Mouse (Mus musculus): ENCODE data around the gene Mthfsl. TPM values are rescaled to one million over a fixed set of nuclear protein-coding genes. Genes with fewer than 3 reads are reported as not detected.
"Not testable (repeated sequence)": the region's sequence is repeated elsewhere in the genome, so short reads cannot be mapped to it uniquely, and the experiment has no call there.

Gene Mthfsl
- polyA plus RNA-seq, 1 experiment, result not detected

DNA sequence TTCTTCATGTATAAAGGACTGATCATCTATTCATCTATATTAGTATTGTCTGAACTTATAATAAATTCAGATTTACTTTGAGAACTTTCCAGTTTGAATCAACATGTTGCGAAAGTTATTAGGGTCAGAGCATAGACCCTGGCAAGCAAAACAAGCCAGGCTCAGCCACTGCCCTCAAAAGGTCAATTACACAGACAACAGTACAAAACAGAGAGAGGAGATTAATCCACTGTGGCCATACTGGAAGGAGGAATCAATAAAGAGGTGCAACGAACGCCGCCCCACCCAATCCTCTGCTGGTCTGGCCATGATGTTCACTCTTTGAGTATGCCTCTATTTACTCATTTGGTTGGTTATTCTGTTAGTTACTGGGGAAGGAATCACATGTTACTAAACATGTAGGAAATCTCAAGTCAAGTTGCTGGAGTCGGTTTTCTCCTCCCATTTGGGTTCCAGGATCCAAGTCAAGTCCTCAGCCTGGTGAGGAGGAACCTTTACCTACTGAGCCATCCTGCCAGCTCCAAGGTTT is 9.1 kb downstream of the Mthfsl start:
- not testable (repeated sequence) for H3K4me3 ChIP-seq (ENCODE audit: insufficient read depth, low read depth, low read length); H3K4me1 ChIP-seq (ENCODE audit: control insufficient read depth, insufficient read depth, low read length); H3K27ac ChIP-seq (ENCODE audit: insufficient read depth, low read depth, low read length)
- 91% methylated on average over 4 of the region's 5 CpGs for WGBS

GRCm38 (mm10) chr9:88710439-88710838 is 9.7 kb downstream of the Mthfsl start:
- WGBS, result 85% methylated on average over 2 of the region's 2 CpGs
- H3K4me1 ChIP-seq (ENCODE audit: control insufficient read depth, insufficient read depth, low read length); H3K4me3 ChIP-seq (ENCODE audit: insufficient read depth, low read depth, low read length); H3K27ac ChIP-seq (ENCODE audit: insufficient read depth, low read depth, low read length): not testable (repeated sequence)

DNA sequence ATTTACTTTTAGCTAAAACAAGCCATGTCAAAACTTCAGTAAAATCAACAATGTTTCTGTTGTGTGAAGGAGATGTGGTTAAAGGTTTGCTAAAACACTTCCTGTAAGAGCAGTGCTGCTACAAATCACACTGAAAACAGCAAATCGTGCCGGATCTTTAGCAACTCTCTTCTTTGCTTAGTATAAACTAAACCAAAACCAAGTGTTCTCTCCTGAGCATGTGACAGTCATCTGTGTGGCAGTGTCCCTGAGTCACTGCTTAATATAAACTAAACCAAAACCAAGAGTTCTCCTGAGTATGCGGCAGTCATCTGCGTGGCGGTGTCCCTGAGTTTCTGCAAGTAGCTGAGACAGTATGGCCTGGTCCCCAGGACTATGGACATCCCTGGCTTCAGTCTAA is 10.3 kb downstream of the Mthfsl start:
- H3K4me1 ChIP-seq (ENCODE audit: control insufficient read depth, insufficient read depth, low read length); H3K27ac ChIP-seq (ENCODE audit: insufficient read depth, low read depth, low read length); H3K4me3 ChIP-seq (ENCODE audit: insufficient read depth, low read depth, low read length): not testable (repeated sequence)
- WGBS, result 90% methylated on average over 5 of the region's 5 CpGs

DNA sequence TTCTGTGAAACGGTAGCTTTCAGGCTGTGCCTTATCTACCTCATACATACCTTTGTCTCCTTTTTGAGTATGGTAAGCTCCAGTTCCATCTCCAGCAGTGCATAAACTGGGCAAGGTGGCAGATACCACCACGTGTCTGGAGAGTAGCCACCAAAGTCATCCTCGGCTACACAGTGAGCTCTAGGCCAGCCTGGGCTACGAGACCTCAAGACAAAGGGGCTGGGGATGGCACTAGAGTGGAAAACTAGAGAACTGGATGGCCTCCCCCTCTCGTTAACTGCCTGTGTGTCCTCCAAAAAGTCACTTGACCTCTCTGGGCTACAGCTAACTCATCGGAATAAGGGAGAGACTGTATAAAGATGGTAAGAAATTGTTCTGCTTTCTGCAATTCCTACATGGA is 10.8 kb downstream of the Mthfsl start:
- Histone ChIP-seq H3K4me1 (ENCODE audit: control insufficient read depth, insufficient read depth, low read length) (no peaks in the 10 kb centered on the region), H3K4me3 (ENCODE audit: insufficient read depth, low read depth, low read length) (no peak overlapping the region), H3K27ac (ENCODE audit: insufficient read depth, low read depth, low read length) (no peak overlapping the region)
- TF ChIP-seq POLR2A (IDR thresholded peaks at IDR 0.05; ENCODE audit: insufficient read depth, low read depth, low read length), result no peak
- TF ChIP-seq CTCF (IDR thresholded peaks at IDR 0.05; ENCODE audit: insufficient read depth, low read depth, low read length), result no peak
- WGBS, result 88% methylated on average over 6 of the region's 6 CpGs

DNA sequence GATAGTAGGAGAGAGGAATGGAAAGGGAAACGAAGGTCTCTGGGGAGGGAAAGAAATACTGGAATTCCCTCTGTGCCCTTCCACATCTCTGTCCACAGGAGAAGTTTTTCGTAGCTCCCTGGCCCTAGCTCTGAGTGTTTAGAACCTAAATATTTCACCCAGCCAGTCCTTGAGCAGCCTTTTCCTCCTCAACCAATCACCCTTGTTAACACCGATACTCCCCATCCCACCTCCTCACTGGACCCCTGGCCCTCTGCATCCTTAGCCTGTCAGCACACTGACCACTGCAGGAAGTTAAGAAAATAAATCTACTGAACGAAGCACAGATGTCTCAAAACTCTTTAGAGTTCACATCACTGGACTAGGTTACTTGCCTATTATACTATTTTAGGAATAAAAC is 13.4 kb downstream of the Mthfsl start:
- H3K27ac ChIP-seq (ENCODE audit: insufficient read depth, low read depth, low read length), result no peak overlapping the region
- 85% methylated on average over 4 of the region's 4 CpGs for WGBS
- H3K4me1 ChIP-seq (ENCODE audit: control insufficient read depth, insufficient read depth, low read length), result no peaks in the 10 kb centered on the region
- TF ChIP-seq CTCF (IDR thresholded peaks at IDR 0.05; ENCODE audit: insufficient read depth, low read depth, low read length), result no peak
- TF ChIP-seq POLR2A (IDR thresholded peaks at IDR 0.05; ENCODE audit: insufficient read depth, low read depth, low read length), result no peak
- no peak overlapping the region for H3K4me3 ChIP-seq (ENCODE audit: insufficient read depth, low read depth, low read length)

DNA sequence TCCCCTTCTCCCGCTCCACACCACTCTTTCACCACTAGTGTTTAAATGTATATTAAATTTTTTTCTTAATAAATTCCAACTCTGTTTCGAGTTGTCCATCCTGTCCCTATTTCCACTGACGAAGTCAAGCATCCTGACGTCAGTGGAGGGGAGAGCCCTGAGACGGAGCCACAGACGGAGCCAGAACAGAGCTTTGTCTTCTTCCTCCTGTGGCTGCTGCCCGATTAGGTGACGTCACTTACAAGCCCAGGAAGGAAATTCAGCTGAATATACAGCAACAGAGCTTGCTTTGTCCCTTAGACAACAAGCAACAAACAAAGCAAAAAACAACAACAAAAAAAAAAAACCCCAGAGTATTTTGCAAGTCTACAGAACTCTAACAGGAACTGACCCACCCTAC is 14.9 kb downstream of the Mthfsl start:
- not testable (repeated sequence) for H3K4me3 ChIP-seq (ENCODE audit: insufficient read depth, low read depth, low read length); H3K4me1 ChIP-seq (ENCODE audit: control insufficient read depth, insufficient read depth, low read length); H3K27ac ChIP-seq (ENCODE audit: insufficient read depth, low read depth, low read length)
- WGBS, result 47% methylated on average over 8 of the region's 8 CpGs

GRCm38 (mm10) chr9:88698746-88699145 is 21.4 kb downstream of the Mthfsl start:
- H3K4me3 ChIP-seq (ENCODE audit: insufficient read depth, low read depth, low read length); H3K27ac ChIP-seq (ENCODE audit: insufficient read depth, low read depth, low read length); H3K4me1 ChIP-seq (ENCODE audit: control insufficient read depth, insufficient read depth, low read length): not testable (repeated sequence)
- no CpG with 5 or more reads among the region's 2 CpGs for WGBS

DNA sequence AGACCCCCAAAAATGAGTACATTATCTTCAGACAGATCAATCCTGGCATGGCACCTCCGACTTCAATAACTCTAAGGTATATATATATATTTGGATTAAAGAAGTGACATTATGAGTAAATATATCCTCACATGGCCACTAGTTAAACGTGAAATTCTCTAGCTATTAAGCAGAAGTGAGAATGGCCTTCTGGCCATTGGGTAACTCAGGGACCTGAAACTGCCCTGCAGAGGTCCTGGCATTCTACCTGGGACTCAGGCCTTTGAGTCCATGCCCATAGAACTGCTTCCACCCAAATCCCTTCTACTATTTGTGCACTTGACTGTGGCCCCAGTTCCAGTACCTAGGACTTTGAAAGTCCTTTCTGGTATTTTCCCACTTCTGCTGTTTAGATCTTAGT is 28.8 kb downstream of the Mthfsl start:
- H3K4me1 ChIP-seq (ENCODE audit: control insufficient read depth, insufficient read depth, low read length); H3K27ac ChIP-seq (ENCODE audit: insufficient read depth, low read depth, low read length); H3K4me3 ChIP-seq (ENCODE audit: insufficient read depth, low read depth, low read length): not testable (repeated sequence)
- 85% methylated on average over 2 of the region's 2 CpGs for WGBS

- 89% methylated on average over 3 of the region's 3 CpGs for WGBS
- H3K27ac ChIP-seq (ENCODE audit: insufficient read depth, low read depth, low read length); H3K4me3 ChIP-seq (ENCODE audit: insufficient read depth, low read depth, low read length); H3K4me1 ChIP-seq (ENCODE audit: control insufficient read depth, insufficient read depth, low read length): not testable (repeated sequence)
These were observed 30.6 kb downstream of the Mthfsl start for GRCm38 (mm10) chr9:88689451-88689850.

DNA sequence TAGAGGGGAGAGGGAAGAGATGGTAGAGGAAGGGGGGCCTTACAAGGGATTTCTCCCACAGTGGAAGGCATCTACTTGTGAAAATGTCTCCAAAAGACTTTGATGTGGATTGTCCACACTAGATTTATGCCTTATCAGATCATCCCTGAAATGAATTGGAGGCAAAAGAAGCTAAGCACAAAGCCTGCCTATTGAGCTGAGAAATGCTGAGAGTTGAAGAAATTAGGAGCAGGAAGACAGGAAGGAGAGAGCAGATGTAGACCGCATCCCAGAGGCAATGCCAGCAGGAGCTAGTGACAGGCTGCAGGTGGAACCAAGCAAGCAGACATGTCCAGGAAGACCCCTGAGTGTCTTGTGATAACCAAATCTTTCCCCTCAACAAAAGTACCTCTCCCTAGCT is 33.4 kb downstream of the Mthfsl start:
- H3K4me1 ChIP-seq (ENCODE audit: control insufficient read depth, insufficient read depth, low read length); H3K4me3 ChIP-seq (ENCODE audit: insufficient read depth, low read depth, low read length); H3K27ac ChIP-seq (ENCODE audit: insufficient read depth, low read depth, low read length): not testable (repeated sequence)
- 100% methylated on average over 1 of the region's 1 CpGs for WGBS

- H3K27ac ChIP-seq (ENCODE audit: insufficient read depth, low read depth, low read length); H3K4me1 ChIP-seq (ENCODE audit: control insufficient read depth, insufficient read depth, low read length); H3K4me3 ChIP-seq (ENCODE audit: insufficient read depth, low read depth, low read length): not testable (repeated sequence)
These were observed 61.8 kb downstream of the Mthfsl start for GRCm38 (mm10) chr9:88658341-88658740.

DNA sequence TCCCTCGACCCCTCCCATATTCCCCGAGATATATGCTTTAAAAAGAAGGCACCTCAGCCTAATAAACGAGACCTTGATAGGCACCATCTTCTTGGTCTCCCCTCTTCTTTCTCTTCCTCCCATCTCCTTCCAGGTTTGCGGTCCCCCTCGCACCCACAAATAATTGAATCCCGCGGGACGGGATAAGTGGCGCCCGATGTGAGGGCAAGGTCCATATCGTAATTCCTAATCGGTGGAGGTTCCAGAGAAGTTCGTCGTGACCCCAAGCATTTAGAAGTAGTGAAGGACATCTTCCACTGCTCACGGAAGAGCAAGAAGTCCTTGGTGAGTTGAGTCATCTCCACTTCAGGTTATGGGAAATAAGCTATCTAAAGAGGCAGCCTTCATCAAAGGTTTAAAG is 69.4 kb downstream of the Mthfsl start:
- H3K4me3 ChIP-seq (ENCODE audit: insufficient read depth, low read depth, low read length); H3K27ac ChIP-seq (ENCODE audit: insufficient read depth, low read depth, low read length); H3K4me1 ChIP-seq (ENCODE audit: control insufficient read depth, insufficient read depth, low read length): not testable (repeated sequence)
- 95% methylated on average over 13 of the region's 15 CpGs for WGBS

Other genes starting within 250 kb of the Mthfsl start
- 280 TPM in 1 of 2 replicates, not detected in the other for gene Syncrip, start 237.7 kb downstream of the Mthfsl start, polyA plus RNA-seq (2012; ENCODE audit: insufficient read depth, insufficient read length, low replicate concordance, missing spikeins)
- gene Zfp949, start 172.3 kb downstream of the Mthfsl start, polyA plus RNA-seq (2012; ENCODE audit: insufficient read depth, insufficient read length, low replicate concordance, missing spikeins), result not detected in 2 replicates
- gene Trim43a, start 139.4 kb downstream of the Mthfsl start, polyA plus RNA-seq (2012; ENCODE audit: insufficient read depth, insufficient read length, low replicate concordance, missing spikeins), result not detected in 2 replicates
- not detected in 2 replicates for gene Bcl2a1d, start 11.6 kb upstream of the Mthfsl start, polyA plus RNA-seq (2012; ENCODE audit: insufficient read depth, insufficient read length, low replicate concordance, missing spikeins)
- not detected in 2 replicates for gene Trim43c, start 118.9 kb upstream of the Mthfsl start, polyA plus RNA-seq (2012; ENCODE audit: insufficient read depth, insufficient read length, low replicate concordance, missing spikeins)
- gene Bcl2a1a, start 236.6 kb upstream of the Mthfsl start, polyA plus RNA-seq (2012; ENCODE audit: insufficient read depth, insufficient read length, low replicate concordance, missing spikeins), result not detected in 2 replicates

Measured in olfactory bulb, adult 2 months (tissue).